Mouse (Mus musculus) CH12.LX (cell line): ENCODE data around the gene Dppa1. TPM values are rescaled to one million over a fixed set of nuclear protein-coding genes. Genes with fewer than 3 reads are reported as not detected.
"Not testable (repeated sequence)": the region's sequence is repeated elsewhere in the genome, so short reads cannot be mapped to it uniquely, and the experiment has no call there.

Source experiments
- DNase-seq: peaks from one replicate; pipeline ENCODE4 v3.0.0-alpha.2; 2013; ENCODE audit errors: extremely low read depth
- H3K27ac ChIP-seq: 2 replicates; pipeline ENCODE4 v1.5.1; 2012; ENCODE audit warnings: low read depth, mild to moderate bottlenecking, control low read depth, moderate library complexity; ENCODE audit not compliant: insufficient read depth
- H3K27me3 ChIP-seq: replicated peaks from 2 replicates; pipeline ENCODE3; 2012; ENCODE audit warnings: inconsistent platforms
- H3K36me3 ChIP-seq, 2 experiments: replicated peaks in 1 of 2; 2 replicates each; pipeline versions ENCODE3 to v1.6.1; 2012; ENCODE audit warnings: inconsistent platforms in 1 of 2, low read length in 1 of 2, mild to moderate bottlenecking in 1 of 2, mixed read lengths in 1 of 2, moderate library complexity in 1 of 2; ENCODE audit not compliant: control insufficient read depth in 1 of 2, insufficient read depth in 1 of 2
- H3K4me1 ChIP-seq, 2 experiments: 2 replicates each; pipeline ENCODE4 v1.6.1; 2012; ENCODE audit warnings: inconsistent platforms in 1 of 2, moderate library complexity in 1 of 2; ENCODE audit not compliant: insufficient read depth in 2 of 2, control insufficient read depth in 1 of 2
- H3K4me2 ChIP-seq: 2 replicates; pipeline ENCODE4 v1.6.1; 2012; ENCODE audit warnings: low read depth, mild to moderate bottlenecking, control low read depth; ENCODE audit not compliant: poor library complexity, insufficient read depth, severe bottlenecking
- H3K4me3 ChIP-seq, 3 experiments: fragments of 150-350 bp in 1 of 3; sonication (generic) in 1 of 3; replicated peaks in 1 of 3; 2 replicates each; pipeline versions ENCODE3 to v1.5.1; 2011 to 2012; ENCODE audit warnings: low read depth in 2 of 3, low read length in 2 of 3, mild to moderate bottlenecking in 2 of 3, moderate library complexity in 2 of 3, control low read depth in 1 of 3, improper control_type of control experiment in 1 of 3, inconsistent platforms in 1 of 3, mixed read lengths in 1 of 3; ENCODE audit not compliant: poor library complexity in 1 of 3
- H3K79me2 ChIP-seq: replicated peaks from 2 replicates; pipeline ENCODE4 v1.6.1; 2012; ENCODE audit warnings: mild to moderate bottlenecking, moderate library complexity; ENCODE audit not compliant: control insufficient read depth, poor library complexity, insufficient read depth, severe bottlenecking; ENCODE audit errors: extremely low read depth
- H3K9ac ChIP-seq: 2 replicates; pipeline ENCODE4 v1.6.1; 2012; ENCODE audit warnings: low read depth, mild to moderate bottlenecking, control low read depth, moderate library complexity; ENCODE audit not compliant: insufficient read depth
- H3K9me3 ChIP-seq: replicated peaks from 2 replicates; pipeline ENCODE3; 2012; ENCODE audit warnings: low read length, inconsistent platforms, mixed read lengths
- BHLHE40 ChIP-seq: IDR thresholded peaks from 2 replicates; pipeline ENCODE4 v1.6.1; 2011; ENCODE audit warnings: mild to moderate bottlenecking, low read depth, low read length, improper control_type of control experiment
- CHD1 ChIP-seq: IDR thresholded peaks from 2 replicates; pipeline ENCODE4 v1.6.1; 2012; ENCODE audit warnings: low read depth, low read length, improper control_type of control experiment, inconsistent platforms
- CHD2 ChIP-seq: IDR thresholded peaks from 2 replicates; pipeline ENCODE4 v1.6.1; 2011; ENCODE audit warnings: low read length, improper control_type of control experiment
- CTCF ChIP-seq, 2 experiments: IDR thresholded peaks in 1 of 2; conservative IDR thresholded peaks in 1 of 2; 2 replicates each; pipeline ENCODE4 v1.5.1; 2011 to 2012; ENCODE audit warnings: low read depth in 2 of 2, low read length in 2 of 2, improper control_type of control experiment in 1 of 2, inconsistent platforms in 1 of 2, mild to moderate bottlenecking in 1 of 2, moderate library complexity in 1 of 2
- E2F4 ChIP-seq: IDR thresholded peaks from 2 replicates; pipeline ENCODE4 v1.6.1; 2011; ENCODE audit warnings: low read depth, low read length, improper control_type of control experiment; ENCODE audit not compliant: insufficient replicate concordance
- ELF1 ChIP-seq: IDR thresholded peaks from 2 replicates; pipeline ENCODE4 v1.6.1; 2014; ENCODE audit warnings: low read depth, mild to moderate bottlenecking, inconsistent platforms, low read length, improper control_type of control experiment
- HCFC1 ChIP-seq: IDR thresholded peaks from 2 replicates; pipeline ENCODE4 v1.6.1; 2012; ENCODE audit warnings: low read depth, mild to moderate bottlenecking, inconsistent platforms, low read length, improper control_type of control experiment
- IRF4 ChIP-seq: IDR thresholded peaks from 2 replicates; pipeline ENCODE4 v1.6.1; 2014; ENCODE audit warnings: low read depth, mild to moderate bottlenecking, inconsistent platforms, low read length, improper control_type of control experiment
- JUN ChIP-seq: IDR thresholded peaks from 2 replicates; pipeline ENCODE4 v1.6.1; 2011; ENCODE audit warnings: low read depth, mild to moderate bottlenecking, low read length, improper control_type of control experiment, moderate library complexity; ENCODE audit not compliant: insufficient read depth
- KAT2A ChIP-seq: IDR thresholded peaks from 2 replicates; pipeline ENCODE4 v1.6.1; 2012; ENCODE audit warnings: low read length, improper control_type of control experiment, inconsistent platforms; ENCODE audit not compliant: insufficient replicate concordance
- MAFK ChIP-seq: IDR thresholded peaks from 2 replicates; pipeline ENCODE4 v1.6.1; 2011; ENCODE audit warnings: low read length, improper control_type of control experiment; ENCODE audit not compliant: insufficient replicate concordance
- MAX ChIP-seq: IDR thresholded peaks from 2 replicates; pipeline ENCODE4 v1.6.1; 2011; ENCODE audit warnings: low read length, improper control_type of control experiment
- MEF2A ChIP-seq: IDR thresholded peaks from 2 replicates; pipeline ENCODE4 v1.6.1; 2014; ENCODE audit warnings: low read depth, mild to moderate bottlenecking, inconsistent platforms, low read length, improper control_type of control experiment, borderline replicate concordance
- MYC ChIP-seq: IDR thresholded peaks from 2 replicates; pipeline ENCODE4 v1.6.1; 2011; ENCODE audit warnings: low read depth, mild to moderate bottlenecking, improper control_type of control experiment, low read length
- NELFE ChIP-seq: IDR thresholded peaks from 2 replicates; pipeline ENCODE4 v1.6.1; 2011; ENCODE audit warnings: low read depth, low read length, improper control_type of control experiment
- NRF1 ChIP-seq: IDR thresholded peaks from 2 replicates; pipeline ENCODE4 v1.6.1; 2014; ENCODE audit warnings: low read depth, mild to moderate bottlenecking, inconsistent platforms, low read length, improper control_type of control experiment, moderate library complexity
- POLR2A ChIP-seq: IDR thresholded peaks from 2 replicates; pipeline ENCODE4 v1.6.1; 2011; ENCODE audit warnings: low read depth, mild to moderate bottlenecking, improper control_type of control experiment, low read length
- POLR2AphosphoS2 ChIP-seq: IDR thresholded peaks from 2 replicates; pipeline ENCODE4 v1.6.1; 2011; ENCODE audit warnings: low read depth, low read length, improper control_type of control experiment
- RAD21 ChIP-seq: IDR thresholded peaks from 2 replicates; pipeline ENCODE4 v1.6.1; 2011; ENCODE audit warnings: low read depth, mild to moderate bottlenecking, low read length, improper control_type of control experiment, moderate library complexity
- SIN3A ChIP-seq: IDR thresholded peaks from 2 replicates; pipeline ENCODE4 v1.6.1; 2012; ENCODE audit warnings: low read length, improper control_type of control experiment, inconsistent platforms
- SMC3 ChIP-seq: IDR thresholded peaks from 2 replicates; pipeline ENCODE4 v1.6.1; 2011; ENCODE audit warnings: low read depth, low read length, improper control_type of control experiment
- TBP ChIP-seq: conservative IDR thresholded peaks from 2 replicates; pipeline ENCODE4 v1.6.1; 2011; ENCODE audit warnings: low read depth, low read length, improper control_type of control experiment
- UBTF ChIP-seq: IDR thresholded peaks from 2 replicates; pipeline ENCODE4 v1.6.1; 2012; ENCODE audit warnings: low read depth, mild to moderate bottlenecking, inconsistent platforms, low read length, improper control_type of control experiment, moderate library complexity
- USF1 ChIP-seq: IDR thresholded peaks from 2 replicates; pipeline ENCODE4 v1.6.1; 2014; ENCODE audit warnings: low read depth, mild to moderate bottlenecking, inconsistent platforms, low read length, improper control_type of control experiment
- ZC3H11A ChIP-seq: IDR thresholded peaks from 2 replicates; pipeline ENCODE4 v1.6.1; 2012; ENCODE audit warnings: low read depth, mild to moderate bottlenecking, inconsistent platforms, low read length, improper control_type of control experiment
- ZKSCAN1 ChIP-seq: IDR thresholded peaks from 2 replicates; pipeline ENCODE4 v1.6.1; 2012; ENCODE audit warnings: low read depth, inconsistent platforms, low read length, improper control_type of control experiment, borderline replicate concordance
- ZMIZ1 ChIP-seq: IDR thresholded peaks from 2 replicates; pipeline ENCODE4 v1.6.1; 2012; ENCODE audit warnings: low read depth, mild to moderate bottlenecking, inconsistent platforms, low read length, improper control_type of control experiment
- ZNF384 ChIP-seq: IDR thresholded peaks from 2 replicates; pipeline ENCODE4 v1.6.1; 2012; ENCODE audit warnings: low read depth, low read length, improper control_type of control experiment, inconsistent platforms
- dilution Hi-C: fragments of 300-500 bp; cut with MboI; formaldehyde crosslinking; loops from 2 replicates; pipeline ENCODE4 v1.14.3; 2020; ENCODE audit warnings: low sequenced_read_pairs; ENCODE audit not compliant: extremely low pct_unique_long_range_greater_than_20kb, extremely low pct_ligation_motif_present
- in situ Hi-C: fragments of 300-500 bp; cut with MboI; formaldehyde crosslinking; loops from 3 replicates; pipeline ENCODE4 v1.14.3; 2019; ENCODE audit warnings: low sequenced_read_pairs, low pct_ligation_motif_present, low pct_unique_long_range_greater_than_20kb, mixed read lengths
- polyA plus RNA-seq: library from polyadenylated mRNA; unstranded; fragments of >175 nt; gene quantifications from 2 replicates; pipeline ENCODE4 v1.2.1, GENCODE M21; 2012; ENCODE audit warnings: low read depth; ENCODE audit not compliant: insufficient read length
- total RNA-seq, 2 experiments: library from RNA; depleted of rRNA; stranded (reverse); fragments of 300-350 nt in 1 of 2; fragments of >200 nt in 1 of 2; gene quantifications; 2 replicates each; pipeline ENCODE4 v1.2.3; 2012 to 2014

The Dppa1 gene
- total and polyA plus RNA-seq, 3 experiments: not detected

DNA sequence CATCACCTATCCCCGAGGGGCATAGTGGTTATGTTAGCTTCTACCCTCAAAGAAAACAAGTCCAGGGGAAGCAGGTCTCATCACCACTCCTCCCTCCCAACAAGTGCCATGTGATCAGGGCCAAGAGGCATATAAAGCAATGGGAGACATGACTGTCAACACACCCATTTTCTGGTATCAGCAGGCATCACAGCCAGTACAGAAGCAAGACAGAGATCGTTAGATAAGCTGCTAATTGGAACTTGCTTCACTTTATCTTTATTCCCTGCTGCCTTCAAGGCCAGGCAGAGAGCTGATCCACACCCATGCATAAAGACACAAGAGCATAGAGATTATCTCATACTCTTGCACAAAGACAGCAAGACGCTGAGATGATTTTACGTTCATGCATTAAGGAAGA, 34.2 kb upstream of the Dppa1 start:
- H3K27ac ChIP-seq: no peak overlapping the region
- no peaks in the 10 kb centered on the region for H3K27me3 ChIP-seq
- no peak for DNase-seq
- in situ Hi-C loops (no loop called here), dilution Hi-C loops (no loop called here)
- no peak overlapping the region for H3K4me2 ChIP-seq
- H3K36me3 ChIP-seq: no peaks in the 10 kb centered on the region
- no peak overlapping the region for H3K4me3 ChIP-seq
- peaks cover 15 to 32% of the 10 kb centered on the region in 2 experiments for H3K4me1 ChIP-seq
- H3K9me3 ChIP-seq: no peaks in the 10 kb centered on the region
- TF ChIP-seq CHD2: no peak
- TF ChIP-seq IRF4: no peak
- TF ChIP-seq TBP: no peak
- TF ChIP-seq ZNF384: no peak
- TF ChIP-seq ELF1: no peak
- TF ChIP-seq MEF2A: no peak
- no peak for TF ChIP-seq MAX
- no peak for TF ChIP-seq POLR2A
- no peak for TF ChIP-seq NRF1
- no peak for TF ChIP-seq BHLHE40
- TF ChIP-seq MYC: no peak
- no peak for TF ChIP-seq JUN
- no peak for TF ChIP-seq SIN3A
- no peak overlapping the region for H3K9ac ChIP-seq
- H3K79me2 ChIP-seq: no peaks in the 10 kb centered on the region

DNA sequence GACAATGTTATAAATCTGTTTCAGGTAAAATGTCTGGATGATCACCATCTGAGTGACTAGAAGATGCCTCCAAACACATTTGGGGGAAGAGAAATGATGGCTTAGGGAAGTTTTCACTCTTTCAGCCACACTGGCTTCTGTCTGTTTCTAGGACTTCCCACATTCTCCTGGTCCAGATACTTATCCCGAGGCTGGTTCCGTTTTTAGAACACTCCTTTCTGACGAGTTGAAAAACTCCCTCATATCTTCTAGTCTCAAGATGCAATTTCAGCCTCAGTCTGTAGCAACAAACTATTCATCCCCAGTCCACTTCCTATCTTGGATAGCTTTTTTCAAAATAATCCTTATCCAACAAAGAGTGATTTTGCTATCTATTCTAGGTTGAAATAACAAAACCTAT, 23.4 kb upstream of the Dppa1 start:
- no peaks in the 10 kb centered on the region for H3K36me3 ChIP-seq
- TF ChIP-seq E2F4: no peak
- no peak for TF ChIP-seq SMC3
- no peak for TF ChIP-seq RAD21
- no peak for TF ChIP-seq SIN3A
- TF ChIP-seq ZMIZ1: no peak
- TF ChIP-seq MAX: no peak
- TF ChIP-seq CTCF (conservative IDR thresholded peaks at IDR 0.05 in 1 of 2, IDR thresholded peaks at IDR 0.05 in 1 of 2; ENCODE audit: low read depth in 2 of 2, low read length in 2 of 2): no peak
- TF ChIP-seq MAFK: no peak
- TF ChIP-seq MEF2A: no peak
- no peak for TF ChIP-seq JUN
- no peak for TF ChIP-seq NELFE
- TF ChIP-seq MYC: no peak
- TF ChIP-seq UBTF: no peak
- no peak for TF ChIP-seq KAT2A
- TF ChIP-seq CHD1: no peak
- TF ChIP-seq ZC3H11A: no peak
- TF ChIP-seq ZKSCAN1: no peak
- no peak for TF ChIP-seq HCFC1
- no peak for TF ChIP-seq POLR2AphosphoS2
- no peak for TF ChIP-seq USF1
- no peaks in the 10 kb centered on the region for H3K4me1 ChIP-seq
- dilution Hi-C loops (no loop called here), in situ Hi-C loops (no loop called here)
- no peaks in the 10 kb centered on the region for H3K79me2 ChIP-seq
- no peak overlapping the region for H3K4me3 ChIP-seq
- no peaks in the 10 kb centered on the region for H3K9me3 ChIP-seq
- no peak overlapping the region for H3K27ac ChIP-seq
- H3K4me2 ChIP-seq: no peak overlapping the region
- DNase-seq: no peak
- H3K9ac ChIP-seq: no peak overlapping the region
- H3K27me3 ChIP-seq: no peaks in the 10 kb centered on the region

DNA sequence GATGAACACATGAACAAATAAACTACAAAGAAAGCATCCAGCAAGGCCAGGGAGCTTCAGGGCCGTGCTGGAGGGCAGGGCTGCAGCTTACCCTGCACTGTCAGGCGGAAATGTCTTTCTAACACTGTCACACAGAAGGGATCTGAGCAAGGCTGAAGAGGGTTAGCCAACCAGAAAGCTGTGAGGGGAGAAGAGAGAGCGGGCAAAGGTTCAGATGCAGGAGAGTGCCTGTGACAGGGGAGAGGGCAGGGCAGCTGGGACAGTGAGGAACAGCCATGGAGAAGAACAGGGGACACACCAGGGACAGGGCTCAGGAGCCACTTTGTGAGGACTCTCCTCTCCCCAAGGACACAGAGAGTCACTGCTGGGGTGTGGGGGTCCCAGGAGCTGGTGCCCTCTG, 20.6 kb upstream of the Dppa1 start:
- H3K4me2 ChIP-seq, H3K27me3 ChIP-seq, H3K9ac ChIP-seq, in situ Hi-C loops, H3K79me2 ChIP-seq, H3K4me1 ChIP-seq, H3K9me3 ChIP-seq, H3K27ac ChIP-seq, H3K4me3 ChIP-seq, DNase-seq, dilution Hi-C loops, H3K36me3 ChIP-seq: not testable (repeated sequence)
